Mouse (Mus musculus) ZHBTc4 (cell line): ENCODE results near the gene Arl15.

Experiments
- DNase-seq: peaks from one replicate; pipeline ENCODE4 v3.0.0-alpha.2; 2011; ENCODE audit warnings: low read depth, low spot score

The Arl15 gene

GRCm38 (mm10) chr13:114139570-114139969 is 345.3 kb downstream of the Arl15 start:
- no peak for DNase-seq

- DNase-seq = no peak
Measured at GRCm38 (mm10) chr13:114142826-114143225, 348.5 kb downstream of the Arl15 start.

GRCm38 (mm10) chr13:114143247-114143646 is 348.9 kb downstream of the Arl15 start:
- no peak for DNase-seq

GRCm38 (mm10) chr13:114144052-114145046 is 350.0 kb downstream of the Arl15 start:
- DNase-seq = no peak

GRCm38 (mm10) chr13:114145249-114145648 is 350.9 kb downstream of the Arl15 start:
- no peak for DNase-seq

- no peak for DNase-seq
Measured at GRCm38 (mm10) chr13:114150856-114151697, 356.8 kb downstream of the Arl15 start.

GRCm38 (mm10) chr13:114151698-114152069 is 357.4 kb downstream of the Arl15 start:
- DNase-seq = no peak

- DNase-seq = no peak
Measured at GRCm38 (mm10) chr13:114156689-114157088, 362.4 kb downstream of the Arl15 start.

GRCm38 (mm10) chr13:114158111-114158730 is 363.9 kb downstream of the Arl15 start:
- peak; percentile 86 for DNase-seq

- DNase-seq = no peak
Measured at GRCm38 (mm10) chr13:114159634-114160391, 365.5 kb downstream of the Arl15 start.

- no peak for DNase-seq
Measured at GRCm38 (mm10) chr13:114162753-114163152, 368.4 kb downstream of the Arl15 start.

- DNase-seq = no peak
Measured at GRCm38 (mm10) chr13:114165616-114166015, 371.3 kb downstream of the Arl15 start.

GRCm38 (mm10) chr13:114166439-114167183 is 372.3 kb downstream of the Arl15 start:
- no peak for DNase-seq

- no peak for DNase-seq
Measured at GRCm38 (mm10) chr13:114170061-114170460, 375.8 kb downstream of the Arl15 start.

- DNase-seq = no peak
Measured at GRCm38 (mm10) chr13:114171465-114171864, 377.2 kb downstream of the Arl15 start.

- DNase-seq = no peak
Measured at GRCm38 (mm10) chr13:114188107-114188506, 393.8 kb downstream of the Arl15 start.

- no peak for DNase-seq
Measured at GRCm38 (mm10) chr13:114188801-114189200, 394.5 kb downstream of the Arl15 start.

- no peak for DNase-seq
Measured at GRCm38 (mm10) chr13:114189441-114189840, 395.1 kb downstream of the Arl15 start.

GRCm38 (mm10) chr13:114190898-114191297 is 396.6 kb downstream of the Arl15 start:
- no peak for DNase-seq

GRCm38 (mm10) chr13:114198252-114198799 is 404.0 kb downstream of the Arl15 start:
- DNase-seq = peak; percentile 12
